Mouse (Mus musculus) kidney, adult 2 months (tissue): ENCODE results near the gene Tmem239.

ENCODE experiments used
- CTCF ChIP-seq: fragments of 200-500 bp; conservative IDR thresholded peaks from 2 replicates; pipeline ENCODE4 v1.5.1; 2011; ENCODE audit warnings: low read depth, mild to moderate bottlenecking, control low read depth, low read length, moderate library complexity, mixed read lengths; ENCODE audit not compliant: insufficient read depth, insufficient read length
- POLR2A ChIP-seq: fragments of 200-500 bp; IDR thresholded peaks from one replicate; pipeline ENCODE4 v1.6.1; 2011; ENCODE audit warnings: low read depth, low read length, control low read depth

DNA sequence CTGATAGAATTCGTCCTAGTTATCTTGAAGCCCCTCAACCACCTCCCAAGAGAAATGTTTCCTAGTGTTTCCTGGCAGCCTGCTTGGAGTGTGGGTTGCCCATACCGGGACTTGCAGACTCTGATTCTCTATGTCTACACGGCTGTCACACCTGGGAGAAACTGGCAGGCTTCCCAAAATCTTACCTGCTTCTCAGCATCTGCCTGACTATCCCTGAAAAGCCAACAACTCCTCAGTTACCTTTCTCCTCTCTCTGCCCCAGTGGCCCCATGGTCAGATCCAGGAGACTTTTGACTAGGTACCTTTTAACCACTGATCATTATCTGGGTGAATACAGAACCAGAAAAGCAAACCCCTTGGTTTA lies 45.4 kb downstream of the Tmem239 start:
- TF ChIP-seq POLR2A (no peak), CTCF (no peak)
